Mouse (Mus musculus) layer of hippocampus, postnatal 36 days (tissue): ENCODE results near the gene Lrba. TPM values are rescaled to one million over a fixed set of nuclear protein-coding genes. Genes with fewer than 3 reads are reported as not detected.

ENCODE experiments used
- DNase-seq, 2 experiments: peaks; one replicate each; pipeline ENCODE4 v3.0.0; 2022
- total RNA-seq, 2 experiments: library from RNA; stranded (reverse); gene quantifications; 2 replicates each; pipeline ENCODE4 v1.2.3; 2021

Lrba gene
- total RNA-seq, 2 experiments from 2014 or later, result 25.7 to 29.9 TPM

GRCm38 (mm10) chr3:86760474-86760873, 536.0 kb downstream of the Lrba start:
- DNase-seq, result no peak

GRCm38 (mm10) chr3:86761095-86762035, 536.9 kb downstream of the Lrba start:
- DNase-seq, result peak; percentile 50 to 75

- no peak for DNase-seq
Observed at GRCm38 (mm10) chr3:86762036-86762415, 537.5 kb downstream of the Lrba start.

- DNase-seq, result no peak
Observed at GRCm38 (mm10) chr3:86762456-86762855, 538.0 kb downstream of the Lrba start.

GRCm38 (mm10) chr3:86768553-86768952, 544.1 kb downstream of the Lrba start:
- DNase-seq, result no peak

GRCm38 (mm10) chr3:86768969-86769368, 544.5 kb downstream of the Lrba start:
- DNase-seq, result no peak

GRCm38 (mm10) chr3:86774566-86775443, 550.3 kb downstream of the Lrba start:
- no peak for DNase-seq

GRCm38 (mm10) chr3:86775444-86775828, 551.0 kb downstream of the Lrba start:
- no peak for DNase-seq

GRCm38 (mm10) chr3:86779704-86780103, 555.2 kb downstream of the Lrba start:
- DNase-seq, result no peak

GRCm38 (mm10) chr3:86784051-86784450, 559.6 kb downstream of the Lrba start:
- DNase-seq, result no peak

GRCm38 (mm10) chr3:86784930-86785329, 560.5 kb downstream of the Lrba start:
- no peak for DNase-seq

GRCm38 (mm10) chr3:86786280-86786679, 561.8 kb downstream of the Lrba start:
- no peak for DNase-seq

- peak; percentile 61 to 72 for DNase-seq
Observed at GRCm38 (mm10) chr3:86786845-86787351, 562.4 kb downstream of the Lrba start.

GRCm38 (mm10) chr3:86787423-86788123, 563.1 kb downstream of the Lrba start:
- no peak for DNase-seq

GRCm38 (mm10) chr3:86788711-86789110, 564.2 kb downstream of the Lrba start:
- peak in 1 of 2 experiments; percentile 59 for DNase-seq

- DNase-seq, result no peak
Observed at GRCm38 (mm10) chr3:86789752-86790151, 565.3 kb downstream of the Lrba start.

- no peak for DNase-seq
Observed at GRCm38 (mm10) chr3:86793264-86793663, 568.8 kb downstream of the Lrba start.

- no peak for DNase-seq
Observed at GRCm38 (mm10) chr3:86793720-86794191, 569.3 kb downstream of the Lrba start.

GRCm38 (mm10) chr3:86796716-86797115, 572.2 kb downstream of the Lrba start:
- no peak for DNase-seq

- no peak for DNase-seq
Observed at GRCm38 (mm10) chr3:86797871-86798460, 573.5 kb downstream of the Lrba start.

GRCm38 (mm10) chr3:86799041-86799440, 574.6 kb downstream of the Lrba start:
- no peak for DNase-seq

- no peak for DNase-seq
Observed at GRCm38 (mm10) chr3:86800841-86801240, 576.4 kb downstream of the Lrba start.
